Mouse (Mus musculus): ENCODE results near the gene Gm8369. TPM values are rescaled to one million over a fixed set of nuclear protein-coding genes. Genes with fewer than 3 reads are reported as not detected.

The Gm8369 gene
- polyA plus RNA-seq (2012; ENCODE audit: low replicate concordance), result 1.1 and 8.0 TPM in 2 replicates

GRCm38 (mm10) chr19:11485746-11486145 is at the start of gene Gm8369:
TSS of gene Gm8369 (plus strand) at chr19:11485938.

GRCm38 (mm10) chr19:11443338-11443737 is 42.4 kb upstream of the Gm8369 start, which contains the start of gene Ms4a4b:
TSS of gene Ms4a4b (plus strand) at chr19:11443553.

GRCm38 (mm10) chr19:11469215-11469614 is 16.5 kb upstream of the Gm8369 start, which contains the start of gene Ms4a6c:
TSS of gene Ms4a6c (plus strand) at chr19:11469366.

GRCm38 (mm10) chr19:11516246-11516645 is 30.5 kb downstream of the Gm8369 start, which contains the start of gene Ms4a6b:
TSS of gene Ms4a6b (plus strand) at chr19:11516512.

GRCm38 (mm10) chr19:11536593-11536992 is 50.9 kb downstream of the Gm8369 start, which contains the start of gene Ms4a4d:
TSS of gene Ms4a4d (plus strand) at chr19:11536801.

Other genes starting within 250 kb of the Gm8369 start
- 12.1 and 66.2 TPM in 2 replicates for gene Ms4a1, start 219.7 kb upstream of the Gm8369 start, polyA plus RNA-seq (2012; ENCODE audit: low replicate concordance)
- gene Ms4a5, start 202.1 kb upstream of the Gm8369 start, polyA plus RNA-seq (2012; ENCODE audit: low replicate concordance), result not detected in 2 replicates
- 0.03 and 0.04 TPM in 2 replicates for gene Ms4a14, start 171.5 kb upstream of the Gm8369 start, polyA plus RNA-seq (2012; ENCODE audit: low replicate concordance)
- gene Ms4a7, start 149.8 kb upstream of the Gm8369 start, polyA plus RNA-seq (2012; ENCODE audit: low replicate concordance), result 0.53 and 3.8 TPM in 2 replicates
- 0.63 and 0.94 TPM in 2 replicates for gene Ms4a4a, start 110.4 kb upstream of the Gm8369 start, polyA plus RNA-seq (2012; ENCODE audit: low replicate concordance)
- 2.2 and 13.7 TPM in 2 replicates for gene Ms4a4c, start 81.2 kb upstream of the Gm8369 start, polyA plus RNA-seq (2012; ENCODE audit: low replicate concordance)
- 75.3 and 75.9 TPM in 2 replicates for gene Ms4a4b, start 42.4 kb upstream of the Gm8369 start, polyA plus RNA-seq (2012; ENCODE audit: low replicate concordance)
- 5.7 and 8.1 TPM in 2 replicates for gene Ms4a6c, start 16.6 kb upstream of the Gm8369 start, polyA plus RNA-seq (2012; ENCODE audit: low replicate concordance)
- 15.2 and 18.3 TPM in 2 replicates for gene Ms4a6b, start 30.6 kb downstream of the Gm8369 start, polyA plus RNA-seq (2012; ENCODE audit: low replicate concordance)
- 0.22 TPM in 1 of 2 replicates, not detected in the other for gene Ms4a4d, start 50.9 kb downstream of the Gm8369 start, polyA plus RNA-seq (2012; ENCODE audit: low replicate concordance)
- gene Ms4a6d, start 118.9 kb downstream of the Gm8369 start, polyA plus RNA-seq (2012; ENCODE audit: low replicate concordance), result 2.6 and 2.9 TPM in 2 replicates
- gene Ms4a2, start 137.8 kb downstream of the Gm8369 start, polyA plus RNA-seq (2012; ENCODE audit: low replicate concordance), result 0.08 and 0.22 TPM in 2 replicates
- gene Ms4a3, start 154.9 kb downstream of the Gm8369 start, polyA plus RNA-seq (2012; ENCODE audit: low replicate concordance), result 0.11 TPM in 1 of 2 replicates, not detected in the other
- gene Oosp2, start 174.6 kb downstream of the Gm8369 start, polyA plus RNA-seq (2012; ENCODE audit: low replicate concordance), result not detected in 2 replicates
- gene Oosp1, start 205.2 kb downstream of the Gm8369 start, polyA plus RNA-seq (2012; ENCODE audit: low replicate concordance), result 0.17 and 0.20 TPM in 2 replicates
- gene Oosp3, start 211.1 kb downstream of the Gm8369 start, polyA plus RNA-seq (2012; ENCODE audit: low replicate concordance), result not detected in 2 replicates

All from hematopoietic multipotent progenitor cell, adult 10-12 weeks (in vitro differentiated cells).